Mouse (Mus musculus) embryonic fibroblast, embryonic 13.5 days (primary cell): ENCODE results near the gene Chrm2.

Source experiments
- CTCF ChIP-seq: IDR thresholded peaks from 2 replicates; pipeline ENCODE4 v1.5.1; 2011; ENCODE audit warnings: mild to moderate bottlenecking, control low read depth, low read length, moderate library complexity, borderline replicate concordance; ENCODE audit not compliant: insufficient read depth
- POLR2A ChIP-seq: IDR thresholded peaks from 2 replicates; pipeline ENCODE4 v1.6.1; 2011; ENCODE audit warnings: low read depth, mild to moderate bottlenecking, control low read depth, low read length, moderate library complexity

- no peak for TF ChIP-seq POLR2A
- no peak for TF ChIP-seq CTCF
Observed at GRCm38 (mm10) chr6:36455071-36455470, 67.2 kb downstream of the Chrm2 start.
